Mouse (Mus musculus) heart, postnatal 10 days (tissue): Measurements from ENCODE around the gene Dguok. TPM values are rescaled to one million over a fixed set of nuclear protein-coding genes. Genes with fewer than 3 reads are reported as not detected.

ENCODE experiments used
- DNase-seq, 2 experiments: peaks; one replicate each; pipeline ENCODE4 v3.0.0; 2021
- intact Hi-C: fragments of 180-260 bp; cut with DNase I; formaldehyde crosslinking; loops from one replicate; pipeline ENCODE4 v1.15.1; 2025
- total RNA-seq, 2 experiments: library from RNA; stranded (reverse); gene quantifications; 2 replicates each; pipeline ENCODE4 v1.2.3; 2021

Gene Dguok
- total RNA-seq, 2 experiments from 2014 or later: 24.0 to 31.1 TPM

DNA sequence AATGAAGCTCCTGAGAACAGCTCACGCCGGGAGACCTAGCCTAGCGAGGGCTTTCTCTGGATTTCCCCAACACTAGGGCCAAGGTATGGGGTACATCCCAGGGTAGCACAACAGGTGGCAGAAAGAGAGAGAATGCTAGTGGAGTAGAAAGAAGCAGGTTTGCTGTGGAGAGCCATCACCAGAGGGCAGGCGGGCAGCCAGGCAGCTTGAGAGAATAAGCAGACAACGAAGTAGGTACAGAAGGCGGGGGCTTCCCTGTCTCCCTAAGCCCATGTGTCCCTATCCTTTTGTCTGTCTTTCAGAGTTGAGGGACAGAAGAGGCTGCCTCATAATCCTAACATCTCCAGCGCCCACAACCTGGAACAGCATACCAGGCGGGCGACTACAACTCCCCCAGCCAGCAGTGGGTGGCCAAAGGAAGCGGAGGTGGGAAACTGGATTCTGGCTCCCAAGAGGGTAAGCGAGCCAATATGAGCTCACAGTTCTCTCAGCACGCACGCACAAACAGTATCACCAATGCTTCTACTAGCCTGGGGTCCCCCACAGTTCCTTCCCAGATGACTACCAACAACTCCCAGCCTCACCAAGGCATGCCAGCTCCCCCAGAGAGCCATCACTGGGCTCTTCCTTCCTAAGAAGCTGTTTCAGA lies 67.5 kb downstream of the Dguok start:
- no peak for DNase-seq
- intact Hi-C loops: no loop called here

DNA sequence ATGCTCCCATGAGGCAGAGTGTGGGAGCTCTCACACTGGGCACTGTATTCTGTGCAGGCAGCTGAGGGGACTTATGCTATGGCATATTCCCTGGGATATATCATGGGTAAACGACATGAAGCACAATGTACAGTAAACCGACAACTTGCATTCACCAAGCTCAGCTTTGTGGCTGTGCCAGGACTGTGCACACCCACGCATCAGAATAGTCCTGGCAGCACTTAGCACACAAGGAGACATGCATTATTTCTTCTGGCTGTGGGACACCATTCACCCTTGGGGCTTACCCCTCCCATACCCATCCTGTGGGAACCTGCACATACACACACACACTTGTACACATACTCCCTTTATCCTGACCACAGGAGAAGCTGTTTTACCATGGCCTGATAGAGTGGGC lies 68.2 kb downstream of the Dguok start:
- DNase-seq: no peak
- intact Hi-C loops: no loop called here

DNA sequence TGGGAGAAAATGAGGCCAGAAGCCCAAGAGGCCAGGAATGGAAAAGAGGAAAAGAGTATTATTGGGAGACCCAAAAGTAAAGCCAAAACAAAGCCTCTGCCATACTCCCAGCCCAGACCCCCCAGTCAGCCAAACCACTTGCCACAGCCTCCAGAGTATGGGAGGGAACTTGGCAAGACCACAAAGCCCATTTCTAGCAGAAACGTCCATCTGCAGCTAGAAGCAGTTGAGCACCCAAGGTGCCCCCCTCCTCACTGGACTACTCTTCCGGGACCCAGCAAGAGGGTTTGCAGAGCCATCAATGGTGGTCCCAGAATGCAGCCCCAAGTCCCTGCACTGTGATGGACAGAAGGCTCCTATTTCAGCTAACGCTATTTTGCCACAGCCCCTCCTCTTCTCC lies 69.0 kb downstream of the Dguok start:
- intact Hi-C loops: no loop called here
- no peak for DNase-seq

DNA sequence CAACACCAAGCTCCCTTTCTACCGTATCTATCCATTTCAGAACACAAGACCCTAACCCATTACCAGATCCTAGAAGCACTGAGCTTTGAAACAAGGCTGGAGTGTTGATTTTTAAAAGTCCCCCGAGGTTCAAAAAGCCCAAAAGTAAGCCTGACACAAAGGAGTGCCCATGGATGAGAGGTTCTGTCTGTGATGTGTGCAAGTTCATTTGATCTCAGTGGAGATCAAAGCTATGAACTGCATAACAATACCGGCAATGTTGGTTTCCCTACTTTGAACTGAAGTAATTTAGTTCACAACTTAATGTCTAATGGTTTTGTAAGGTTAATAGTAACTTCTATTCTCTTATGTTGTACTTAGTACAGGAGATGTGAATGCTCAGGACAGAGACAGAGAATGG lies 69.5 kb downstream of the Dguok start:
- intact Hi-C loops: no loop called here
- DNase-seq: no peak

DNA sequence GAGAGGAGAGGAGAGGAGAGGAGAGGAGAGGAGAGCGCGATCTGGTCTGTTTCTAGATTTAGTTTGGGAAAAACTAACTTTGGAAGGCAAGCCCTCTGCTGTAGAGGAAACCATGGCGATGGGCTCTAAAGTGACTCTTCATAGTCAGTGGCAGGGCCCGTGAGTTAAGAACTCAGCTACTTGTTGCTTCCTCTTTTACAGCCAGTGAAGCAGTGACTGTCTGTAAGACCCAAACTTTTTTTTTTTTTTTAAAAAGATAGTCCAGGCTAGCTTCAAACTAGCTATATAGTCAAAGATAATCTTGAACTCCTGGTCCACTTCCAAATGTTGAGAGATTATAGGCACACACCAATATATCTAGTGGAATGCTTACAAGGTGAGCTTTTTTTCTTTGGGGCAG lies 70.2 kb downstream of the Dguok start:
- DNase-seq: no peak
- intact Hi-C loops: no loop called here

DNA sequence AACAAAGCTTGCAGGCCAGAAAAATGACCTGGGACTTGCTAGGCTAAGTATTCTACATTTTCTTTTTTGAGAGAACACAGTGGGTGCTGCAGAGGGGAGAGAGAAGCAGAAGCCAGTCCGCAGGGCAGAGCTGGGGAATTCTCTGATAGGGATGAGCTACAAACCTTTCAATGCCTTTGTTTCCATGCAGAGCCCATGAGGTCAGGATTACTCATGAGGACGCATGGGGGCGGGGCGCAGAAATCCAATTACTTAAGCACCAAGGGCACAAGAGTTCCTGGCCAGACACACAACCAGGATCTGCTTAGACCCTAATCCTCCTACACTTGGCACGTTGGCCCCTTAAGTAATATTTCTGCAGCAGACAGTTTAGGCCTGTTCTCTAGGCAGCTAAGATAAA lies 71.6 kb downstream of the Dguok start:
- no peak for DNase-seq
- intact Hi-C loops: no loop called here

DNA sequence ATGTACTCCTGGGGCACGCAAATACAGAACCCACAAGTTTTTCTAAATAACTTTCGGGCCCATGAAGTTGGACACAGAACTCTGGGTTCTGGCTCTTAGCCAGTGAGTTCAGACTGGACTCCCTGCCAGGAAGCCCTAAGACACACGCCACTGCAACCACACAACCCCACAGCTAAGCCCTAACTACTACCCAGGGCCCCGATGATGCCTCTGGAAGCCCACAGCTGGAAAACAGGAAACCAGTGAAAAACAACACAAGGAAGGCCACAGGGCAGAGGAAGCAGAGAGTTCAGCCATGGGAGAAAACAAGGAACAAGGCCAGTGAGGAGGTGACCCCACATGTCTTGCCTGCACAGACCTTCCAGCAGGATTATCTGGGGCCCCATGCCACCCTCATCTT lies 73.2 kb downstream of the Dguok start:
- intact Hi-C loops: no loop called here
- no peak for DNase-seq

DNA sequence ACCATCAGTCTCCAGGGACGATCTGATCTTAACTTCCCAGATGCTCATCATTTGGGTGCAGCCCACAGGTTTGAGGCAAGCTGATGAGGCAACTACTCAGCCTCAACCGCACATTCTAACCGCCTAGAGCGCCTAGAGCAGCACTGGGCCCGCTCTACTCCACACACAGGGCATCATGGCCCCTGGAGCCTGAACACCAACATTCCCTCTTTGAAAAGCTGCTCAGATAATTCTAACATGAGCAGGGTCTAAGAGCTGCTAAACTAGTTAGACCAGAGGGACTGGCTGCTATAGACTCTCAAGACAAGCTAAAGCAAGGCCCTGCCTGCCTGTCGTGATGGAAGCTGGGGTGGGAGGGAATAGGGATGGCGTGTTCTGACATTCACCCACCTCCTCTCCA lies 73.8 kb downstream of the Dguok start:
- DNase-seq: no peak
- intact Hi-C loops: no loop called here

Other genes starting within 250 kb of the Dguok start
- gene Mthfd2, start 181.1 kb downstream of the Dguok start, total RNA-seq: 1 to 10 TPM; 5.0 to 5.4 TPM
- 10 to 100 TPM; 30.5 to 35.1 TPM for gene Mob1a, start 181.0 kb downstream of the Dguok start, total RNA-seq
- gene Bola3, start 157.8 kb downstream of the Dguok start, total RNA-seq: 100 to 1,000 TPM; 235 to 249 TPM
- gene Tet3, start 47.9 kb downstream of the Dguok start, total RNA-seq: 10 to 100 TPM; 49.0 to 54.3 TPM
- 1 to 10 TPM; 5.0 to 8.2 TPM for gene Actg2, start 29.3 kb upstream of the Dguok start, total RNA-seq
- 10 to 100 TPM; 15.0 to 17.1 TPM for gene Stambp, start 65.8 kb upstream of the Dguok start, total RNA-seq
- gene Clec4f, start 149.2 kb upstream of the Dguok start, total RNA-seq: not detected
- under 1 TPM; 0.67 to 0.84 TPM for gene Cd207, start 170.9 kb upstream of the Dguok start, total RNA-seq
- not detected for gene Vax2, start 204.3 kb upstream of the Dguok start, total RNA-seq
- gene Atp6v1b1, start 236.0 kb upstream of the Dguok start, total RNA-seq: not detected